Mouse (Mus musculus) mature B cell (primary cell): Measurements from ENCODE around the gene AU040320.

Experiments
- in situ Hi-C: fragments of 300-500 bp; cut with MboI; formaldehyde crosslinking; loops from 2 replicates; pipeline ENCODE4 v1.14.3; 2019

AU040320 gene

GRCm38 (mm10) chr4:126753268-126754230 is at the start of gene AU040320, which contains the start of gene Ncdn:
Gene AU040320, plus strand, starts transcription at chr4:126753544.
Gene Ncdn, minus strand, starts transcription at chr4:126753438.
- in situ Hi-C loops = no loop called here

GRCm38 (mm10) chr4:126706630-126707438 is 46.5 kb upstream of the AU040320 start:
- in situ Hi-C loops = no loop called here

GRCm38 (mm10) chr4:126707439-126707826 is 45.9 kb upstream of the AU040320 start:
- in situ Hi-C loops = no loop called here

- in situ Hi-C loops = no loop called here
Observed at GRCm38 (mm10) chr4:126732111-126732510, 21.2 kb upstream of the AU040320 start.

GRCm38 (mm10) chr4:126732531-126733380 is 20.6 kb upstream of the AU040320 start:
- in situ Hi-C loops = no loop called here

- in situ Hi-C loops = no loop called here
Observed at GRCm38 (mm10) chr4:126734001-126734603, 19.2 kb upstream of the AU040320 start.

- in situ Hi-C loops = no loop called here
Observed at GRCm38 (mm10) chr4:126734700-126735381, 18.5 kb upstream of the AU040320 start.

GRCm38 (mm10) chr4:126735382-126736000 is 17.9 kb upstream of the AU040320 start:
- in situ Hi-C loops = no loop called here

GRCm38 (mm10) chr4:126736001-126736414 is 17.3 kb upstream of the AU040320 start, which contains the start of gene Tfap2e:
Gene Tfap2e, minus strand, starts transcription at chr4:126736240.
- in situ Hi-C loops = no loop called here

GRCm38 (mm10) chr4:126739966-126740676 is 13.2 kb upstream of the AU040320 start:
- in situ Hi-C loops = loop anchor here (10.0 kb wide), 1 partner anchor 185 kb away; the partner anchor contains the start of gene Clspn

GRCm38 (mm10) chr4:126741448-126741847 is 11.9 kb upstream of the AU040320 start:
- in situ Hi-C loops = loop anchor here (10.0 kb wide), 1 partner anchor 187 kb away; the partner anchor contains the start of gene Clspn

- in situ Hi-C loops = loop anchor here (10.0 kb wide), 1 partner anchor 188 kb away; the partner anchor contains the start of gene Clspn
Observed at GRCm38 (mm10) chr4:126742976-126743375, 10.4 kb upstream of the AU040320 start.

- in situ Hi-C loops = loop anchor here (10.0 kb wide), 1 partner anchor 189 kb away; the partner anchor contains the start of gene Clspn
Observed at GRCm38 (mm10) chr4:126743713-126744112, 9.6 kb upstream of the AU040320 start.

GRCm38 (mm10) chr4:126744831-126745230 is 8.5 kb upstream of the AU040320 start:
- in situ Hi-C loops = loop anchor here (10.0 kb wide), 1 partner anchor 190 kb away; the partner anchor contains the start of gene Clspn

- in situ Hi-C loops = loop anchor here (10.0 kb wide), 1 partner anchor 191 kb away; the partner anchor contains the start of gene Clspn
Observed at GRCm38 (mm10) chr4:126745506-126746193, 7.7 kb upstream of the AU040320 start.

- in situ Hi-C loops = loop anchor here (10.0 kb wide), 1 partner anchor 192 kb away; the partner anchor contains the start of gene Clspn
Observed at GRCm38 (mm10) chr4:126746194-126746840, 7.0 kb upstream of the AU040320 start.

- in situ Hi-C loops = loop anchor here (10.0 kb wide), 1 partner anchor 194 kb away; the partner anchor contains the start of gene Clspn
Observed at GRCm38 (mm10) chr4:126748381-126748780, 5.0 kb upstream of the AU040320 start.
